Mouse (Mus musculus) liver, adult 2 months (tissue): ENCODE data around the gene Tril.

ENCODE experiments used
- CTCF ChIP-seq: fragments of 200-500 bp; IDR thresholded peaks from 2 replicates; pipeline ENCODE4 v1.5.1; 2011; ENCODE audit warnings: low read depth, low read length, control low read depth
- POLR2A ChIP-seq: fragments of 200-500 bp; IDR thresholded peaks from 2 replicates; pipeline ENCODE4 v1.6.1; 2011; ENCODE audit warnings: low read length, control low read depth; ENCODE audit not compliant: insufficient read depth; ENCODE audit errors: extremely low read depth

DNA sequence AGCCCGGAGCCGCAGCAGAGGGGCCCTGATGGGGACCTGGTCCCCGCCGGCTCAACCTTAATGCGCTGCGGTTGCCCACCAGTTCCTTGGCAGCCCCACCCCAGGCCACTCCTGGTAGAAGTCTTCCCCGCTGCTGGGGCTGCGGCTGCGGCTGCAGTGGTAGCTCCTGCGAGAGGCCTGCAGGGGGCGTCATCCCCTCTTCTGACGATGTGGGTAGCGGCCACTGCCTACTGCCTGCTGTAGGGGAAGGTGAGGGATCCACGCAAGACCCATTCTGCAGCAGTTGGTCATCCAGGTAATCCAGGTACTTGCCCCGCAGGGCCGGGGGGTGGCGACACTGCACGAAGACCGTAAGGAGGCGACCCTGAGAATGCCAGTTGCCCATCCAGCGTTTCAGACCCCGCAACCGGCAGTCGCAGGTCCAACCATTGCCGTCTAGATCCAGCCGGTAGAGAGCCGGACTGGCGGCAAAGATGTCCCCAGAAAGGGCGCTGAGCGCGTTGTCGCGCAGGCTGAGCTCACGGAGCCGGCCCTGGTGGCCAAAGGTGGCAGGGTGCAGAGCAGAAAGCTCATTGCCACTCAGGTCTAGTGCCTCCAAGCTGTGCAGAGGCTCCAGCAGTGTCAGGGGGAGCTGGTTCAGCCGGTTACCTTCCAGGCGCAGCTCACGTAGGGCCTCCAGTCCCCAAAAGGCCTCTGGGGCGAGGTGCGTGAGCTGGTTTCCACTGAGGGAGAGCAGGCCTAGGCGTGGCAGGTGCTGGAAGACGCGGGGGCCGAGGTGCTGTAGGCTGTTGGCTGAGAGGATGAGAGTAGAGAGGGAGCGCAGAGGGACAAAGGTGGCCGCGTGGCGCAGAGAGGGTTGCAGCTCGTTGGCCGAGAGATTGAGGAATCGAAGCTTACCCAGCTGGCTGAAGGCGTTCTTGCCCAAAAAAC lies 1.6 kb downstream of the Tril start:
- TF ChIP-seq POLR2A (no peak), CTCF (0 out of 2 replicates have a peak, but pooled peaks have one; percentile 14)
